Mouse (Mus musculus) neural tube, embryonic 13.5 days (tissue): ENCODE data around the gene Rbfox3. TPM values are rescaled to one million over a fixed set of nuclear protein-coding genes. Genes with fewer than 3 reads are reported as not detected.

Source experiments
- ATAC-seq: fragments of 200-750 bp; cut with Nextera tagmentation; 2 replicates; pipeline ENCODE4 v1.8.0; 2017; ENCODE audit warnings: low read depth, mild to moderate bottlenecking, moderate TSS enrichment, moderate library complexity
- H3K27ac ChIP-seq: fragments of 300-500 bp; sonication (generic); replicated peaks from 2 replicates; pipeline ENCODE4 v1.5.1; 2015; ENCODE audit warnings: moderate library complexity, mild to moderate bottlenecking, inconsistent platforms
- H3K27me3 ChIP-seq: fragments of 300-500 bp; sonication (generic); 2 replicates; pipeline ENCODE4 v1.6.1; 2015; ENCODE audit warnings: mild to moderate bottlenecking, inconsistent platforms
- H3K36me3 ChIP-seq: fragments of 300-500 bp; sonication (generic); 2 replicates; pipeline ENCODE4 v1.6.1; 2015; ENCODE audit warnings: mild to moderate bottlenecking, inconsistent platforms
- H3K4me1 ChIP-seq: fragments of 300-500 bp; sonication (generic); replicated peaks from 2 replicates; pipeline ENCODE4 v1.6.1; 2015; ENCODE audit warnings: inconsistent platforms
- H3K4me2 ChIP-seq: fragments of 300-500 bp; sonication (generic); 2 replicates; pipeline ENCODE4 v1.6.1; 2015; ENCODE audit warnings: inconsistent platforms, mild to moderate bottlenecking, moderate library complexity
- H3K4me3 ChIP-seq: fragments of 300-500 bp; sonication (generic); 2 replicates; pipeline ENCODE4 v1.5.1; 2015; ENCODE audit warnings: mild to moderate bottlenecking, inconsistent platforms
- H3K9ac ChIP-seq: fragments of 300-500 bp; sonication (generic); 2 replicates; pipeline ENCODE4 v1.6.1; 2015; ENCODE audit warnings: moderate library complexity, mild to moderate bottlenecking, inconsistent platforms
- H3K9me3 ChIP-seq: fragments of 300-500 bp; sonication (generic); 2 replicates; pipeline ENCODE4 v1.6.1; 2016; ENCODE audit warnings: inconsistent platforms
- WGBS: fragments of 180-500 bp; shearing (Covaris S2); methylation state at CpG from one replicate; pipeline ENCODE4 v1.1.7; 2015; 5-methylcytosine and 5-hydroxymethylcytosine counted together
- polyA plus RNA-seq: library from polyadenylated mRNA; unstranded; fragments of >200 nt; fragmentation: Nextera tagmentation; extraction: Ambion mirVana; gene quantifications from 2 replicates; pipeline ENCODE4 v1.2.1, GENCODE M21; 2015

Gene Rbfox3
- polyA plus RNA-seq, 1 experiment from 2014 or later, result 71.2 TPM

DNA sequence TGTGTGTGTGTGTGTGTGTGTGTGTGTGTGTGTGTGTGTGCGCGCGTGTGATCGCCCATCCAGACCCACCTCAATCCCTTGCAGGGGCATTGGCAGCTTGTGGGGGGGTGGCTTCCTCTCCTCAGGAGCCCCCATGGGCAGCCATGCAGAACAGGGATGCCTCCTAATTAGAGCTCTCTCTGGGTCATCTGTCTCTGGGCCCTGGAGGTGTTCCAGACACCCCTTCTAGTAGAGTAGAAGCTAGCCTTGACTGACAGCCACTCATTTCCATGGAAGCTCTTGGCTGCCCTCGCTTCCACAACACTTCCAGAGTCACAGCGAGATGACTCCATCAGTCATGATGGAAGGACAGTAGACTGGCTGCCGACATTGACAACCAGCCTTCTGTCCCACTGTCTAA is 140.6 kb downstream of the Rbfox3 start:
- Histone ChIP-seq H3K27ac (peak overlapping the region; percentile 94), H3K4me3 (no peak overlapping the region), H3K36me3 (no peaks in the 10 kb centered on the region), H3K27me3 (no peaks in the 10 kb centered on the region), H3K9ac (no peak overlapping the region), H3K9me3 (no peaks in the 10 kb centered on the region), H3K4me1 (peaks cover 91% of the 10 kb centered on the region), H3K4me2 (no peak overlapping the region)
- 89% methylated on average over 7 of the region's 7 CpGs for WGBS
- no peak for ATAC-seq

DNA sequence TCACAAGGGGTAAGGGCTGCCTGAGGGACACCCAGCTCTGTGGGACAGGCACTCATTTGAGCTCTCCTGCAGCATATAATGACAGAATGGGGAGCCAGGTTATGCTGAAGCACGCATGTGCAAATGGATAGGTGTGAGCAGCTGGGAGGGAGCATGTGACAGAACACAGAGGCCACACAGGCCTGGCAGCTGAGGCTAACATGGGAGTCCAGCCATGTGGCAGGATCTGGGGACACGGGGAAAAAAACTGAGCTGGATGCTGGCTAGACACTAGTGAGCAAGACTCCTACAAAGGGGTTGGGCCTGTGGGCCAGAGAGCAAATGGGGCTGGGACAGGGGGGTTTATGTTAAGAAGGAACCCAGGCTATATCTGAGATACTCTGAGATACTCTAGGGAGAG is 141.9 kb downstream of the Rbfox3 start:
- H3K4me2 ChIP-seq, result no peak overlapping the region
- no peak overlapping the region for H3K4me3 ChIP-seq
- no peaks in the 10 kb centered on the region for H3K27me3 ChIP-seq
- peak overlapping the region; percentile 94 for H3K27ac ChIP-seq
- ATAC-seq, result no peak
- WGBS, result 36% methylated on average over 2 of the region's 2 CpGs
- no peak overlapping the region for H3K9ac ChIP-seq
- no peaks in the 10 kb centered on the region for H3K9me3 ChIP-seq
- no peaks in the 10 kb centered on the region for H3K36me3 ChIP-seq
- peaks cover 95% of the 10 kb centered on the region for H3K4me1 ChIP-seq

DNA sequence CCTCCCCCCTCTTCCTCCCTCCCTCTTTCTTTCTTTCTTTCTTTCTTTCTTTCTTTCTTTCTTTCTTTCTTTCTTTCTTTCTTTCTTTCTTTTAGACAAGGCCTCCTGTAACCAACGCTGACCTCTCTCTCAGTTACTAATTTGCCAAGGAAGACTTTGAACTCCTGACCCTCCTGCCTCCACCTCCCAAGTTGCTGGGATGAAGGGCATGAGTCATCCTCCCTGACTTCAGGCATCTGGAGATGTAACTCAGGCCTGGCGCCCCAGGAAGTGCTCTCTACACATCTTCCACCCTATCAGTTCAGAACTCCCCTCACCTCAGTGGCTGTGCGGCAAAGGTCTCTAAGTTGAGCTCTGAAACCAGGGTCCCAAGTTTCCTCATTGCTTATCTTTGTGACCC is 143.0 kb downstream of the Rbfox3 start:
- Histone ChIP-seq H3K9me3 (no peaks in the 10 kb centered on the region), H3K4me1 (peaks cover 86% of the 10 kb centered on the region), H3K4me3 (no peak overlapping the region), H3K36me3 (no peaks in the 10 kb centered on the region), H3K4me2 (no peak overlapping the region), H3K27ac (peak overlapping the region; percentile 94), H3K27me3 (no peaks in the 10 kb centered on the region), H3K9ac (no peak overlapping the region)
- WGBS, result 79% methylated on average over 3 of the region's 3 CpGs
- ATAC-seq, result no peak

DNA sequence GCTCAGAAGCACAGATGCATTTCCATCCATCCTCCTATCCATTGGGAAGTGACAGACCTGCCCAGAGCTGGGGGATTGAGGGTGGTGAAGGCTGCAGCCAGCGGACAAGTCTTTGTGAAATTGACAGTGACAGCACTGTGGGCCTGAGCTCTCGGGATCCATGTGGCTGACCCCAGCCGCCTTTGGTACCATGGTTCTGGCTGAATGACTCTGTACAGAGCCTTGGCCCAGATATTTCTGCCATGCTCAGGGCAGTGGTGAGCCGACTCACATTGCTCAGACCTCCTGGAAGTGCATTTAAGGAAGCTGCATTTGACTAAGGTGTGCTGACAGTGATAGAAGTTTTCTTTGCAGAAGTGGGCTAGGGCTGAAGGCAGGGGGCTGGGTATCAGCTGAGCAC is 144.0 kb downstream of the Rbfox3 start:
- peaks cover 75% of the 10 kb centered on the region for H3K4me1 ChIP-seq
- 66% methylated on average over 4 of the region's 4 CpGs for WGBS
- no peaks in the 10 kb centered on the region for H3K36me3 ChIP-seq
- H3K9me3 ChIP-seq, result peaks cover under 1% of the 10 kb centered on the region; the same call in 1 of the 2 replicates
- no peak for ATAC-seq
- H3K27ac ChIP-seq, result peak overlapping the region; percentile 71
- no peak overlapping the region for H3K4me3 ChIP-seq
- no peak overlapping the region for H3K4me2 ChIP-seq
- H3K27me3 ChIP-seq, result no peaks in the 10 kb centered on the region
- peak overlapping the region; percentile 38; the same call in 1 of the 2 replicates for H3K9ac ChIP-seq

DNA sequence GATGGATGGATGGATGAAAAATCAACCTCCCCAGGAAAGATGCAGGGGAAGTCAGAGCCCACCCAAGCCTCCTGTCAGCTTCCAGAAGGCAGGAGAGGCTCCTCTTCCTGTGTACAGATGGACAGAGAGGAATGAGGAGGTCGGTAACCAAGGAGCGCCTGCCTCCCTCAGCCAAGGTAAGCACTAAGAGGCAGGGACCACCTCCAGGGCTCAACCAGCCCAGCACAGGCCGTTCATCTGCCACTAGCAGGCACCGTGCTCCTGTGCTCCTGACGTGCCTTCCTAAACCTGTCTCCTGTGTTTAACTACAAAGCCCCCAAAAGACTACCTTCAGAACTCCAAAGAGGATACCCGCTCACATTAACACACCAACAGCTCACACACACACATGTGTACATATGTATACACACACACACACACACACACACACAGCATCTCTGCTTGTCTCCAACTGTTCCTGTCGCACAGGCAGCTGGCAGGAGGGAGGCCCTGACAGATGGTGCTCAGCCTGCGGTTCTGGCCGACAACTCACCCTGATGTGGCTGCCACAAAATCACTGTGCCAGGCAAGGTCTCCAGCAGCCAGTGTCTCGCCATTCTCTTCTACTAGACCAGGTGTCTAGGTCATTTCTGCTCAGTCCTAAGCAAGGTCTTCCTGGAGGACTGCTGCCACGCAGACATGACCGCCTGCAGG is 151.0 kb downstream of the Rbfox3 start:
- 62% methylated on average over 12 of the region's 12 CpGs for WGBS
- peaks cover 53% of the 10 kb centered on the region for H3K4me1 ChIP-seq
- H3K4me2 ChIP-seq, result no peak overlapping the region
- H3K36me3 ChIP-seq, result no peaks in the 10 kb centered on the region
- H3K27ac ChIP-seq, result peak overlapping the region; percentile 76
- H3K4me3 ChIP-seq, result no peak overlapping the region
- H3K27me3 ChIP-seq, result no peaks in the 10 kb centered on the region
- ATAC-seq, result no peak
- 0 out of 2 replicates have a peak overlapping the region, but pooled peaks have one; percentile 8 for H3K9ac ChIP-seq
- peaks cover 3% of the 10 kb centered on the region; the same call in 1 of the 2 replicates for H3K9me3 ChIP-seq

DNA sequence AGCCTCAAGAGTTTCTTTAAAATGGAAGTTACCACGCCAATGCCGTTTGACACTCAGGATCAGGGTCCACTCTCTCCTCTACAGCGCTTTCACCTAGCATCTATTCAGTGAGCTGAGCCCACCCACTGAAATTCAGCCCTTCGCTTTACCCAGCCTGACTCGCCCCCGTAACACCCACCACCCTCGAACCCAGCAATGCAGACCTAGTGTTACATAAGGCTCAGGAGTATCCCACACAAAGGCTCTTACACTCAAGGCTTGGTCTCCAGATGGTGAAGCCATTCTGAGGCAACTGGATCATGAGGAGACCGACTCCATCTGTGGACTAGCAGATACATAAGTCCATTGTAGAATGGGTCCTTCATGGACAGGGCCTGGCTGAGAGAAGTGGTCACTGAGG is 152.2 kb downstream of the Rbfox3 start:
- Histone ChIP-seq H3K27ac (no peak overlapping the region), H3K27me3 (no peaks in the 10 kb centered on the region), H3K4me1 (peaks cover 57% of the 10 kb centered on the region), H3K36me3 (no peaks in the 10 kb centered on the region), H3K4me3 (no peak overlapping the region), H3K9me3 (peaks cover 3% of the 10 kb centered on the region; the same call in 1 of the 2 replicates), H3K4me2 (no peak overlapping the region), H3K9ac (no peak overlapping the region)
- no peak for ATAC-seq
- 90% methylated on average over 8 of the region's 8 CpGs for WGBS

DNA sequence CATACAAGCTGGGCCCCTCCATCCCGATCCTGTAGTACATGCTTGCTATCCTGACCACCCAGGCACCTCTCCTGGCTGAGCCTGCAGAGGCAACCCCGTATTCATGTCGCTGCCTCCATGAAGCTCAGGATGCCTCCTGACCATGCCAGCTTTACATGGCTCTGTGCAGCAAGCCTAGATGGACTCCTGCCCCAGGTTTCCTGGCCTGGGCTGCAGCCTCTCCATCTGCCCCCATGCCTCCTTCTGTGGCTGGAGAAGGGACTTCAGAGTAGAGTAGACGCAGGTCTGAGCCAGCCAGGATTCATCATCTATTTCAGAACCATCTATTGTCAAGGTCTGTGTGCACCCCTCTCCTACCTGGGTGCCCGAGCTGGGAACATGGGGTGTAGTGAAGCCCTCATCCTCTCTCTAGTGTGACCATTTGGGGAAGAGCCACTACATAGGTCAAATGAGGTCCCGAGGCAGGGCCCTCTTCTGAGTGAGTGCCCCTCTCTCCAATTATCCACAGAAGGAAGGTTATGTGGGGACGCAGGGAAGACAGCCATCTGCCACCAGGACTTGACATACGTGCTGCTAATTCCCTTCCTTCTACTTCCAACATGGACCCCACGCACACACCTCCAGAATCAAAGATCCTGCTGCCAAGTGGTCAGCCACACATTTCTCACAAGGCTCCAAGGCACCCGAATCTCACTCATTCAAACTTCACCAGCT is 153.0 kb downstream of the Rbfox3 start:
- WGBS, result 86% methylated on average over 10 of the region's 10 CpGs
- peaks cover 65% of the 10 kb centered on the region for H3K4me1 ChIP-seq
- H3K27me3 ChIP-seq, result no peaks in the 10 kb centered on the region
- H3K27ac ChIP-seq, result 0 out of 2 replicates have a peak overlapping the region, but pooled peaks have one; percentile 9
- no peaks in the 10 kb centered on the region for H3K36me3 ChIP-seq
- no peak overlapping the region for H3K9ac ChIP-seq
- H3K4me2 ChIP-seq, result no peak overlapping the region
- no peak for ATAC-seq
- H3K9me3 ChIP-seq, result peaks cover 3% of the 10 kb centered on the region; the same call in 1 of the 2 replicates
- no peak overlapping the region for H3K4me3 ChIP-seq

DNA sequence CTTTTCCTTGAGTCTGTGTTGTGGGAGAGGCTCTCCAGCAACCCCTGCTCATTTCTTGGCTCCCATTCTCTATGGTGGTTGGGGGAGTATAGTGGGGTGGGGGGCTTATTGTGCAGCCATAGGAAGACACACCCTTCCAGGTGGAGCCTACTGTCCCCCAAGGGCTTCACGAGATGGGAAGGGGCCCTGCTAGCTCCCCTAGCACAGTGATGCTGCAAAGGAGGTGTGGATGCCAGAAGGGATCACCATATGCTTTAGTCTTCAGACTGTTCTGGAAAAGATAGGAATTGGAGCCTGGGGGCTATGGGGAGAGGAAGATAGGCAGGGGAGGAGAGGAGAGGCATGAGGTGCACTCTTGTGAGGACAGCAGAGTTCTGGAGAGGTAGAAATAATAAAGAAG is 153.9 kb downstream of the Rbfox3 start:
- no peaks in the 10 kb centered on the region for H3K36me3 ChIP-seq
- WGBS, result 76% methylated on average over 1 of the region's 1 CpGs
- H3K4me1 ChIP-seq, result peaks cover 74% of the 10 kb centered on the region
- H3K9ac ChIP-seq, result no peak overlapping the region; the same call in 1 of the 2 replicates
- H3K9me3 ChIP-seq, result peaks cover 3% of the 10 kb centered on the region; the same call in 1 of the 2 replicates
- no peak for ATAC-seq
- H3K4me3 ChIP-seq, result no peak overlapping the region
- no peak overlapping the region for H3K4me2 ChIP-seq
- no peak overlapping the region for H3K27ac ChIP-seq
- no peaks in the 10 kb centered on the region for H3K27me3 ChIP-seq

DNA sequence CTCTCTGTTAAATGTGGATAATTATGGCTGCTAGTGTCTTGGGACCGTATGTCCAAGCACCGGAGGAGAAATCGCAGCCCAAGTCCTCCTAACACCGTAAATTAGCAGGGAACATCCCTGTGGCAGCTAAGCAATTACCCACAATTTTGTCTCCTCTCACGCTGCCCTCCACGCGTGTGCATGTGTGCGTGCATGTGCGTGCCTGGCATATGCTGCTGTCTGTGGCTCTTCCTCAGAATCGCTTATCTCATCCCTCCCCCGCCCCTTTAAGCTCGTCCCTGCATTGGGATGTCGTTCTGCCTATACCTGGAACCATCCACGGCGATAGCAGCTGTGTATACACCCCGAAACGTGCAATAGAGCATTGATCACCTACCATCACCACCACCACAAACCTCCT is 156.4 kb downstream of the Rbfox3 start:
- peak overlapping the region; percentile 84 for H3K27ac ChIP-seq
- H3K9ac ChIP-seq, result peak overlapping the region; percentile 55
- WGBS, result 56% methylated on average over 17 of the region's 17 CpGs

DNA sequence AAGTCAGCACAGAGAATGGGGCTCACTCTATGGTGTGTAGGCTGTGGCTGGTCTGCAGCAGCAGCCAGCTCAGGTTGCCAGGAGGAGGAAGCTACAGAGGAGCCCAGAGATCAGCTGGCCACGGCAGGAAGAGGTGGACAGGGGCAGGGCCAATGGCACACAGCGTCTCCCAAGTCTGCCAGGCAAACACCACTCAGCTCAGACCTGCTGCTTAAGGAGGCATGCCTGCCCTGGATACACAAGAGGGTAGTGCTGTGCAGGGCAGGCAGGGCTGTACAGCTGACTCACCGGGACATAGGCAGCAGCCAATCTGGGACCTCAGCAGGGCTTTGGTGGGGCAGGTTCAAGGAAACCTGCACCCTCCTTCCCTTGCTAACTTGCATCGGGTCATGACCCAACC is 156.9 kb downstream of the Rbfox3 start:
- Histone ChIP-seq H3K27me3 (no peaks in the 10 kb centered on the region), H3K27ac (peak overlapping the region; percentile 84), H3K36me3 (no peaks in the 10 kb centered on the region), H3K4me3 (no peak overlapping the region), H3K4me1 (peaks cover 75% of the 10 kb centered on the region), H3K9ac (peak overlapping the region; percentile 55), H3K9me3 (no peaks in the 10 kb centered on the region), H3K4me2 (peak overlapping the region; percentile 21; the same call in 1 of the 2 replicates)
- 47% methylated on average over 4 of the region's 4 CpGs for WGBS
- ATAC-seq, result peak; percentile 44; the same call in 1 of the 2 replicates

More for the DNA sequence above, 156.4 kb downstream of the Rbfox3 start:
- H3K36me3 ChIP-seq, result no peaks in the 10 kb centered on the region
- H3K9me3 ChIP-seq, result no peaks in the 10 kb centered on the region
- no peak overlapping the region for H3K4me3 ChIP-seq
- H3K4me1 ChIP-seq, result peaks cover 80% of the 10 kb centered on the region
- ATAC-seq, result 0 out of 2 replicates have a peak, but pooled peaks have one; percentile 20
- no peaks in the 10 kb centered on the region for H3K27me3 ChIP-seq
- peak overlapping the region; percentile 21 for H3K4me2 ChIP-seq

DNA sequence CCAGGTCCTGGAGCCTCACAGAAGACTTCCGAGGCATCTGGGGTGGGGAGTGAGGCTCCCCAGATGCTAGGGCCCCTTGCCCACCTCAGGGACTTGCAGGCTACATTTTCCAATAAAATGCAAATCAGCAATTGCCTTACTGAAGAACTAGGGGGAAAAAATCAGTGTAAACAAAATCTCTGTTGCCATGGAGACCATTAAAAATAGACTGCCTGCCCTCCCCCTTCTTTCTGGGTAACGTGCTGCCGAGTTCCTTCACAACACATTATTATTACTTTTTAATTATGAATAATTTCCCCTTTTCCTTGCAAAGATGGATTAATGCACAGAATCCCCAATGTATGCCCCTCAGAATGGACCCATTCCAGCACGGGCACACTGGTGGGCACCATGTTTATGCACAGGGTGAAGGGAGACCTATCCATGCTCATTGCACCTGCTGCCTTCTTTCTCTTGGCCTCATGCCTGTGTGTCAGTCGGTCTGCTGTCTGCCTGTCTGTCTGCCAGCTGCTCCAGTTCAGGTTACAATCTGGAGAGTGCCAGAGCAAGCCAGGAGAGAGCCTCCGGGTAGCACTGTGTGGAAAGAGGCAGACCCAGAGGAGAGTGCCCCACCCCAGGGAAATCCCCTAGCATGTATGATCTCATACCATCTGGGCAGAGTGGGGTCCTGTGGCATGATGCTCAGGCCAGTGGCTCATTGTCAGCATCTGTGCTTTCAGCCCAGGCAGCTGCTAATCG is 159.3 kb downstream of the Rbfox3 start:
- H3K4me1 ChIP-seq, result peaks cover 81% of the 10 kb centered on the region
- no peak overlapping the region for H3K9ac ChIP-seq
- H3K36me3 ChIP-seq, result no peaks in the 10 kb centered on the region
- H3K4me2 ChIP-seq, result no peak overlapping the region
- no peaks in the 10 kb centered on the region for H3K27me3 ChIP-seq
- peak; percentile 64; the same call in 1 of the 2 replicates for ATAC-seq
- no peaks in the 10 kb centered on the region for H3K9me3 ChIP-seq
- peak overlapping the region; percentile 79 for H3K27ac ChIP-seq
- no peak overlapping the region for H3K4me3 ChIP-seq
- 38% methylated on average over 7 of the region's 7 CpGs for WGBS
